Mouse (Mus musculus) heart, embryonic 13.5 days (tissue): Measurements from ENCODE around the gene Gabarap. TPM values are rescaled to one million over a fixed set of nuclear protein-coding genes. Genes with fewer than 3 reads are reported as not detected.
A peak's percentile ranks its signal among the peaks of the same experiment; 100 is the strongest.

Experiments
- ATAC-seq: fragments of 200-750 bp; cut with Nextera tagmentation; 2 replicates; pipeline ENCODE4 v1.8.0; 2017; ENCODE audit warnings: moderate TSS enrichment; ENCODE audit not compliant: insufficient number of reproducible peaks, low FRiP score, low TSS enrichment; ENCODE audit errors: extremely low read depth
- H3K27ac ChIP-seq: fragments of 300-500 bp; sonication (generic); replicated peaks from 2 replicates; pipeline ENCODE4 v1.5.1; 2015; ENCODE audit warnings: moderate library complexity, mild to moderate bottlenecking, inconsistent platforms
- H3K27me3 ChIP-seq: fragments of 300-500 bp; sonication (generic); replicated peaks from 2 replicates; pipeline ENCODE4 v1.6.1; 2015; ENCODE audit warnings: mild to moderate bottlenecking, inconsistent platforms
- H3K36me3 ChIP-seq: fragments of 300-500 bp; sonication (generic); 2 replicates; pipeline ENCODE4 v1.6.1; 2015; ENCODE audit warnings: mild to moderate bottlenecking, inconsistent platforms
- H3K4me1 ChIP-seq: fragments of 300-500 bp; sonication (generic); 2 replicates; pipeline ENCODE4 v1.6.1; 2015; ENCODE audit warnings: inconsistent platforms
- H3K4me2 ChIP-seq: fragments of 300-500 bp; sonication (generic); 2 replicates; pipeline ENCODE4 v1.6.1; 2015; ENCODE audit warnings: inconsistent platforms, mild to moderate bottlenecking, moderate library complexity
- H3K4me3 ChIP-seq: fragments of 300-500 bp; sonication (generic); 2 replicates; pipeline ENCODE4 v1.5.1; 2015; ENCODE audit warnings: moderate library complexity, mild to moderate bottlenecking, inconsistent platforms
- H3K9ac ChIP-seq: fragments of 300-500 bp; sonication (generic); 2 replicates; pipeline ENCODE4 v1.6.1; 2015; ENCODE audit warnings: inconsistent platforms, mild to moderate bottlenecking, moderate library complexity
- H3K9me3 ChIP-seq: fragments of 300-500 bp; sonication (generic); 2 replicates; pipeline ENCODE4 v1.6.1; 2016; ENCODE audit warnings: inconsistent platforms
- WGBS: fragments of 180-500 bp; shearing (Covaris S2); methylation state at CpG from one replicate; pipeline ENCODE4 v1.1.7; 2015; ENCODE audit warnings: mixed read lengths; 5-methylcytosine and 5-hydroxymethylcytosine counted together
- polyA plus RNA-seq: library from polyadenylated mRNA; unstranded; fragments of >200 nt; fragmentation: Nextera tagmentation; extraction: Ambion mirVana; gene quantifications from 2 replicates; pipeline ENCODE4 v1.2.1, GENCODE M21; 2015

Gabarap gene
- 456 and 466 TPM in 2 replicates for polyA plus RNA-seq

DNA sequence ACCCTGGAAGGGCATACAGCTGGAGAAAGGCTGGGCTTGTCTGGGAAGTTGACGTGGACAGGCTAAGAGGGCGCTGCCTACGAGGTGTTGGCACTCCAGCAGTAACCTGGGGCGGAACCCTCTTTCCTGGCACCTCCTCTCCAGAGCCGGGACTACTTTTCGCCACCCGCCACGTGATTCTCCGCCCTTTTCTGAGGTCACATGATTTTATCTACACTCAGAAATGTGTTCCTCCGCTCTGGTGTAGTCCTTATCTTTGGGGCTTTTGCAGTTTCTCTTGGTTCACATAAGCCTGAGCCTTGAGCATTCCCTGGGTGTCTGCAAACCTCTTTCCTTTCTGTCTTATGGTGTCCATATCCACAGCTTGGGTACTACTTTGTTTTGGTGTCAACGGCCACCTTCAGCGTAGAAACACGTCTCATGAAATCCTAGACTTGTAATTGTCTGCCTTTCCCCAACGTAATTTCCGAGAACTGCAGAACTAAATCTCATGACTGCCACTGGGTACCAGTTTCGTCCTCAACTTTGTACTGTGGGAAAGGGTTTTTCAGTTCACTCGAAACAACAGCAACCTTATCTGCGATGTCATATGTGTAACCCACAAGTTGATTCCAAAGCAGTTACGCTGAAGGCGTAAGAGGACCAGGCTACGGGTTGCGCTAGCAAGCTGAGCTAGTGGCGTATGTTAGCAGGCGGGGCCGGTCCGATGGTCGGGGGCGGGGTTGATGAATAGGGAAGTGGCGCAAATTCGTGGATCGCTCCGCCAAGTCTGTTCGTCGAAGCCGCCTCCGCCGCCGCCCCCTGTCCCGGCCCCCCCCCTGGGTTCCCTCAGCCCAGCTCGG, at the start of gene Gabarap:
Gene Gabarap, plus strand, starts transcription at position 294 of the 842 bp plus-strand sequence.
- ATAC-seq, result peak; percentile 58; the same call in 1 of the 2 replicates
- Histone ChIP-seq H3K36me3 (peaks cover 69% of the 10 kb centered on the region), H3K9me3 (no peaks in the 10 kb centered on the region)

GRCm38 (mm10) chr11:69945216-69945615, 45.7 kb upstream of the Gabarap start:
- no peak for ATAC-seq
- peaks cover 20% of the 10 kb centered on the region for H3K27me3 ChIP-seq
- peaks cover 45% of the 10 kb centered on the region for H3K36me3 ChIP-seq
- H3K4me2 ChIP-seq, result peak overlapping the region; percentile 89; the same call in 1 of the 2 replicates
- peaks cover 31% of the 10 kb centered on the region for H3K4me1 ChIP-seq
- no peak overlapping the region for H3K4me3 ChIP-seq
- whole genome bisulfite sequencing, result 68% methylated on average over 13 of the region's 13 CpGs
- H3K27ac ChIP-seq, result no peak overlapping the region
- no peak overlapping the region for H3K9ac ChIP-seq
- H3K9me3 ChIP-seq, result no peaks in the 10 kb centered on the region

More for the DNA sequence above, at the start of gene Gabarap:
- Histone ChIP-seq H3K9ac (peak within 1 kb of the TSS; percentile 96), H3K4me2 (peak within 1 kb of the TSS; percentile 86), H3K4me3 (peak within 1 kb of the TSS; percentile 82), H3K27ac (peak within 1 kb of the TSS; percentile 98), H3K27me3 (no peaks in the 10 kb centered on the region), H3K4me1 (peaks cover 27% of the 10 kb centered on the region)
- WGBS, result under 1% methylated on average over 40 of the region's 40 CpGs

- Histone ChIP-seq H3K27ac (peak overlapping the region; percentile 95), H3K27me3 (peaks cover 24% of the 10 kb centered on the region), H3K9ac (peak overlapping the region; percentile 83), H3K36me3 (peaks cover 45% of the 10 kb centered on the region), H3K9me3 (no peaks in the 10 kb centered on the region), H3K4me1 (peaks cover 31% of the 10 kb centered on the region), H3K4me2 (peak overlapping the region; percentile 89), H3K4me3 (peak overlapping the region; percentile 70)
- 81% methylated on average over 18 of the region's 18 CpGs for WGBS
- ATAC-seq, result no peak
Measured at GRCm38 (mm10) chr11:69945997-69946891, 44.7 kb upstream of the Gabarap start.

DNA sequence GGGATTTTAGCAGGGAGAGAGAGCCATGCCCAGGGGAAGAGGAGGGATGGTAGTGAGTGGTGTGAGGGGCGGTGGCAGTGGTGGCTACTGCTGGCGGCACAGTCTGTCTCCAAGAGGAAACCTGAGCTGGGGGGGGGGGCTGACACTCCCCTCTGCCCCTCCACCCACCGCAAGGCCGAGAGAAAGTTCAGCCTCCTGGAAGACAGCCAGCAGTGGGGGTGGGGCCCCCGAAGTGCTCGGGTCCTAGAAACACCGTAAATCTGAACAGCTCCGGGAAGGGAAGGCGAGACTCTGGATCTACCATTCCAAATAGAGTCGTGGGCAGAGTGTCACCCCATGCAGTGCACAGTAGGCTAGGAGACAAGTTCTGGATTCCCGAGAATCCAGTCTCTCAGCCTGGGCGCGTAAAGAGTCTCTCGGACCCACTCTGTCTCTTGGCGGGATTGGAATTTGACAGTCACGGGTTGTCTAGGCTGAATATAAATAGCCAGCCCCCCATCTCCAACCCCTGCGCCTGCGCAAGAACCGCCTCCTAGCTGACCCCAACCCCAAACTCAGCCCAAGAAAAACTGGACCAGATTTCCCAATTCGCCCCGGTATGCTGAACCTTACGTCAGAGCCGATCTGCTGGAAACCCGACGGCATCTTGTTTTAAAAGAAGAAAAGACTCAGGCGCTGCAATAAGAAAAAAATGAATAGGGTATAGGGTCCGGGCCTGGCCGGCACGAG, 43.4 kb upstream of the Gabarap start:
- peak; percentile 57; the same call in 1 of the 2 replicates for ATAC-seq
- 2% methylated on average over 29 of the region's 29 CpGs for WGBS
- peak overlapping the region; percentile 89 for H3K4me2 ChIP-seq
- H3K9me3 ChIP-seq, result no peaks in the 10 kb centered on the region
- peaks cover 35% of the 10 kb centered on the region for H3K36me3 ChIP-seq
- peak overlapping the region; percentile 70 for H3K4me3 ChIP-seq
- H3K27ac ChIP-seq, result peak overlapping the region; percentile 95
- peaks cover 31% of the 10 kb centered on the region for H3K27me3 ChIP-seq
- peak overlapping the region; percentile 83 for H3K9ac ChIP-seq
- H3K4me1 ChIP-seq, result peaks cover 31% of the 10 kb centered on the region

DNA sequence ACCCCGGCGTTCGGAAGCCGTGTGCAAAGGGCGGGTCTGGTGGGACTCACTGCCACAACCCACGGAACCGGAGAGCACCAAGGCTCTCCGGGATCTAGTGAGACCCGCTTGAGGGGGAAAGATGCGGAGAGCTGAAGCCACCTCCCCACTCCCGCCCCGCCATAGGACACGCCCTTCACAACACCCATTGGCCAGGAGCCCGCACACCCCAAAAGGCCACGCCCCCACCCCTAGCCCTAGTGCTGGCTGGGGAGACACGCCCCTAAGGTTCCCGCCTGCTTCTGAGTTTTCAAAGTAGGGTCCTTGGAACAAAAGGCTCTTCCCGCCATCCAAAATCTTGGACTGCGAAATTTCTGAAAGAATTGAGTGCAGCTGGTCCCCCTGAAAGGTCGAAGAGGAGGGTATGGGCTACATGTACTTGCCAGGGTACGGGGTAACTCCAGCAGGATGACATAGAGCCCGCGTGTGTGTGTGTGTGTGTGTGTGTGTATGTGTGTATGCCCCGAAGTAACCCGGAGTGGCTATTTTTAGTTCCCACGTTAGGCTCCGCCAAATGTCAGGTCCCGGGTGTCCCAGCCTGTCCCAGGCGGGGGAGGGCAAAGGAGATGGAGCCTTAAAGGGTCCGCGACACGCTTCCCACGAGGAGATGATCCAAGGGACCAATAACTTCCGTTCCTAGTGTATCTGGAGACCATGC, 42.7 kb upstream of the Gabarap start, which contains the start of gene Slc2a4:
Gene Slc2a4, minus strand, starts transcription at position 123 of the 697 bp plus-strand sequence.
- WGBS, result under 1% methylated on average over 34 of the region's 34 CpGs
- H3K9me3 ChIP-seq, result no peaks in the 10 kb centered on the region
- peaks cover 36% of the 10 kb centered on the region for H3K4me1 ChIP-seq
- H3K9ac ChIP-seq, result peak within 1 kb of the TSS; percentile 83
- H3K27ac ChIP-seq, result peak within 1 kb of the TSS; percentile 95
- H3K36me3 ChIP-seq, result peaks cover 28% of the 10 kb centered on the region
- H3K4me3 ChIP-seq, result peak within 1 kb of the TSS; percentile 70
- peaks cover 23% of the 10 kb centered on the region for H3K27me3 ChIP-seq
- H3K4me2 ChIP-seq, result peak within 1 kb of the TSS; percentile 89
- ATAC-seq, result peak; percentile 91

DNA sequence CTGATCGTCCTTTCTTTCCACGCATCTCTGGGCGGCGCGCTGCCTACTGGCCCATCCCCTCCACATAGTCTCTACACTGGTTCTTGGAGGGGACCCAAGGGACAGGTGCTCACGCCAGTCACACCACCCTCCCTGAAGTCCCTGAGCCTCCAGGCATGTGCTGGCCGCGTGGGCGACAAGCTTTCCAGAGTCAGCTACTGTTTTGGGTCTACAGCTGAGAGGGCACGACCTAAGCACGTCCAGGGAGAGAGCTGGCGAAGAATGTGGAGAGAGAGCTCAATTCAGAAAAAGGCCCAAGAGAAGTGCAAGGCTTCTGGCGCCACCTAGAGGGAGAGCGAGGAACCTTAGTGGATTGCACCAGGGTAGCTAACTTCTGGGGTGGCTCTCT, 42.2 kb upstream of the Gabarap start:
- Histone ChIP-seq H3K4me2 (peak overlapping the region; percentile 89), H3K27me3 (peaks cover 22% of the 10 kb centered on the region), H3K9me3 (no peaks in the 10 kb centered on the region), H3K27ac (peak overlapping the region; percentile 95), H3K9ac (peak overlapping the region; percentile 83), H3K4me1 (peaks cover 41% of the 10 kb centered on the region), H3K36me3 (peaks cover 23% of the 10 kb centered on the region), H3K4me3 (peak overlapping the region; percentile 70)
- ATAC-seq, result peak; percentile 13; the same call in 1 of the 2 replicates
- WGBS, result 0% methylated on average over 14 of the region's 14 CpGs

DNA sequence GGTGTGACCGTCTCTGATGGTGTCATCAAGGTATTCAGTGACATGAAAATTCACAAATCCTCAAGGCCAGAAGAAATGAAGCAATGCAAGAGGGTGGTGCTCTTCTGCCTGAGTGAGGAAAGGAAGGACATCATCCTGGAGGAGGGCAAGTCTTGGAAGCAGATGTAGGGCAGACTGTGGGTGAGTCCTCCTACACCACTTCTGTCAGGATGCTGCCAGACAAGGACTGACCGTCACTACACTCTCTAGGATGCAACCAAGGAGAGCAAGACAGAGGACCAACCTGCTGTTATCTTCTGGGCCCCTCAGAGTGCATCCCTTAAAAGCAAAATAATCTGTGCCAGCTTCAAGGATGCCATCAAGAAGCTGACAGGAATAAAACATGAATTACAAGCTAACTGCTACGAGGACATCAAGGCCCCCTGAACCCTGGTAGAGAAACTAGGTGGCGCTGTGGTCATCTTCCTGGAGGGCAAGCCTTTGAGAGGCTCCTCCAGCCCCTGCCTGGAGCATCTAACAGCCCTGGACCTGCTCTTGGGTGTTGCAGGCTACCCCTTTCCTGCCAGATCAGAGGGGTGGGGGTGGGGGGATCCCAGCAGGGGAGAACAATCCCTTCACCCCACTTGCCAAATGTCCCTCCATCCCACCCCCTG, 40.0 kb upstream of the Gabarap start:
- Histone ChIP-seq H3K27ac (no peak overlapping the region), H3K4me3 (no peak overlapping the region), H3K4me2 (no peak overlapping the region), H3K27me3 (peaks cover 23% of the 10 kb centered on the region), H3K4me1 (peaks cover 32% of the 10 kb centered on the region), H3K9me3 (no peaks in the 10 kb centered on the region), H3K9ac (no peak overlapping the region), H3K36me3 (peaks cover 2% of the 10 kb centered on the region; the same call in 1 of the 2 replicates)
- no peak for ATAC-seq
- 36% methylated on average over 4 of the region's 4 CpGs for WGBS

GRCm38 (mm10) chr11:69952274-69952673, 38.7 kb upstream of the Gabarap start:
- H3K4me1 ChIP-seq, result peaks cover 19% of the 10 kb centered on the region
- no peaks in the 10 kb centered on the region for H3K36me3 ChIP-seq
- WGBS, result 34% methylated on average over 1 of the region's 1 CpGs
- no peak for ATAC-seq
- H3K4me2 ChIP-seq, result no peak overlapping the region
- no peak overlapping the region for H3K9ac ChIP-seq
- no peak overlapping the region for H3K27ac ChIP-seq
- no peak overlapping the region for H3K4me3 ChIP-seq
- H3K9me3 ChIP-seq, result no peaks in the 10 kb centered on the region
- peaks cover 30% of the 10 kb centered on the region for H3K27me3 ChIP-seq

- ATAC-seq, result no peak
- peaks cover 14% of the 10 kb centered on the region for H3K4me1 ChIP-seq
- peaks cover 34% of the 10 kb centered on the region for H3K27me3 ChIP-seq
- H3K4me3 ChIP-seq, result no peak overlapping the region
- peak overlapping the region; percentile 21; the same call in 1 of the 2 replicates for H3K9ac ChIP-seq
- H3K4me2 ChIP-seq, result no peak overlapping the region; the same call in 1 of the 2 replicates
- no peaks in the 10 kb centered on the region for H3K36me3 ChIP-seq
- WGBS, result 31% methylated on average over 11 of the region's 11 CpGs
- H3K9me3 ChIP-seq, result no peaks in the 10 kb centered on the region
- H3K27ac ChIP-seq, result no peak overlapping the region
Measured at GRCm38 (mm10) chr11:69953267-69953915, 37.6 kb upstream of the Gabarap start.
